Mouse (Mus musculus): ENCODE results near the gene Ssh1.

Ssh1 gene

GRCm38 (mm10) chr5:113932310-113932709 lies 61.4 kb downstream of the Ssh1 start:
- no peak for DNase-seq (ENCODE audit: low spot score in 2 of 2)

GRCm38 (mm10) chr5:113930648-113931609 lies 62.8 kb downstream of the Ssh1 start:
- DNase-seq (ENCODE audit: low spot score in 2 of 2), result peak in 1 of 2 experiments; percentile 72

GRCm38 (mm10) chr5:113929950-113930647 lies 63.6 kb downstream of the Ssh1 start:
- DNase-seq (ENCODE audit: low spot score in 2 of 2), result no peak

- no peak for DNase-seq (ENCODE audit: low spot score in 2 of 2)
Observed at GRCm38 (mm10) chr5:113929526-113929925, 64.2 kb downstream of the Ssh1 start.

- DNase-seq (ENCODE audit: low spot score in 2 of 2), result no peak
Observed at GRCm38 (mm10) chr5:113924608-113925007, 69.1 kb downstream of the Ssh1 start.

GRCm38 (mm10) chr5:113921310-113922166 lies 72.2 kb downstream of the Ssh1 start:
- DNase-seq (ENCODE audit: low spot score in 2 of 2), result no peak

GRCm38 (mm10) chr5:113919060-113919459 lies 74.6 kb downstream of the Ssh1 start:
- no peak for DNase-seq (ENCODE audit: low spot score in 2 of 2)

GRCm38 (mm10) chr5:113918654-113919053 lies 75.0 kb downstream of the Ssh1 start:
- DNase-seq (ENCODE audit: low spot score in 2 of 2), result peak in 1 of 2 experiments; percentile 43

- DNase-seq (ENCODE audit: low spot score in 2 of 2), result no peak
Observed at GRCm38 (mm10) chr5:113910705-113911104, 83.0 kb downstream of the Ssh1 start.

GRCm38 (mm10) chr5:113910065-113910701 lies 83.5 kb downstream of the Ssh1 start:
- no peak for DNase-seq (ENCODE audit: low spot score in 2 of 2)

GRCm38 (mm10) chr5:113908592-113909441 lies 84.9 kb downstream of the Ssh1 start, which contains the start of gene Coro1c:
Coro1c (minus strand) TSS chr5:113908758.
- DNase-seq (ENCODE audit: low spot score in 2 of 2), result peak; percentile 99

GRCm38 (mm10) chr5:113907786-113908567 lies 85.7 kb downstream of the Ssh1 start:
- peak in 1 of 2 experiments; percentile 67 for DNase-seq (ENCODE audit: low spot score in 2 of 2)

- DNase-seq (ENCODE audit: low spot score in 2 of 2), result peak; percentile 46 to 57
Observed at GRCm38 (mm10) chr5:113906958-113907735, 86.5 kb downstream of the Ssh1 start.

GRCm38 (mm10) chr5:113904987-113905386 lies 88.7 kb downstream of the Ssh1 start:
- no peak for DNase-seq (ENCODE audit: low spot score in 2 of 2)

- DNase-seq (ENCODE audit: low spot score in 2 of 2), result no peak
Observed at GRCm38 (mm10) chr5:113902983-113903382, 90.7 kb downstream of the Ssh1 start.

GRCm38 (mm10) chr5:113902017-113902416 lies 91.7 kb downstream of the Ssh1 start:
- no peak for DNase-seq (ENCODE audit: low spot score in 2 of 2)

GRCm38 (mm10) chr5:113901074-113901571 lies 92.6 kb downstream of the Ssh1 start:
- no peak for DNase-seq (ENCODE audit: low spot score in 2 of 2)

- DNase-seq (ENCODE audit: low spot score in 2 of 2), result no peak
Observed at GRCm38 (mm10) chr5:113899543-113899942, 94.2 kb downstream of the Ssh1 start.

All from urinary bladder, postnatal 36 days (tissue).